Comparison of ENCODE assay signal across 29 mouse cellular contexts in genomic region chr5:121484801-121485200, GRCm38 (mm10). TPM values are rescaled to one million over a fixed set of nuclear protein-coding genes. Genes with fewer than 3 reads are reported as not detected.
"Had no signal": no experiment of that assay in that cellular context is flagged by ENCODE, and none has a peak within 500 bp of the region (broad histone marks: within the 10 kb centered on the region; RNA-seq: fewer than 3 reads in every experiment).

No protein-coding gene starts in this region.

- H3K4me3 ChIP-seq: gastrocnemius, adult 2 months; heart, embryonic 10.5 days; heart, embryonic 12.5 days; hindbrain, embryonic 10.5 days; hindbrain, embryonic 12.5 days; intestine, embryonic 15.5 days; layer of hippocampus, adult 2 months; left cerebral cortex, adult 2 months; limb, embryonic 10.5 days; limb, embryonic 12.5 days had no signal

- DNase-seq: forebrain, postnatal 0 days; gastrocnemius, adult 2 months; gastrocnemius, postnatal 10 days; gastrocnemius, postnatal 25 days; heart, adult 18-20 months; heart, postnatal 10 days; heart, postnatal 4 days; kidney, adult 18-20 months; kidney, adult 8-10 months; kidney, postnatal 10 days; kidney, postnatal 25 days; kidney, postnatal 4 days had no signal

- H3K27ac ChIP-seq: gastrocnemius, adult 2 months; heart, embryonic 10.5 days; hindbrain, embryonic 10.5 days; hindbrain, embryonic 12.5 days; hindbrain, embryonic 14.5 days; intestine, embryonic 15.5 days; layer of hippocampus, adult 2 months; left cerebral cortex, adult 2 months; limb, embryonic 10.5 days; limb, embryonic 12.5 days had no signal

- H3K36me3 ChIP-seq: heart, embryonic 10.5 days; heart, embryonic 12.5 days; hindbrain, embryonic 10.5 days; hindbrain, embryonic 12.5 days; intestine, embryonic 15.5 days; limb, embryonic 10.5 days; limb, embryonic 12.5 days had no signal

- H3K27me3 ChIP-seq: hindbrain, embryonic 12.5 days; intestine, embryonic 15.5 days; limb, embryonic 12.5 days had no signal

- H3K9me3 ChIP-seq: heart, embryonic 10.5 days; heart, embryonic 12.5 days; hindbrain, embryonic 10.5 days; hindbrain, embryonic 12.5 days; intestine, embryonic 15.5 days; limb, embryonic 10.5 days; limb, embryonic 12.5 days had no signal

- ATAC-seq: forebrain, postnatal 0 days; hindbrain, embryonic 16.5 days; inflammation-experienced regulatory T-cells, adult 6 months; intestine, embryonic 15.5 days; intestine, postnatal 0 days had no signal

- H3K4me1 ChIP-seq: heart, embryonic 10.5 days; heart, embryonic 12.5 days; hindbrain, embryonic 10.5 days; hindbrain, embryonic 12.5 days; intestine, embryonic 15.5 days; limb, embryonic 10.5 days; limb, embryonic 12.5 days had no signal

- H3K4me2 ChIP-seq: heart, embryonic 12.5 days; hindbrain, embryonic 12.5 days; hindbrain, embryonic 14.5 days; intestine, embryonic 15.5 days; limb, embryonic 12.5 days had no signal

- H3K9ac ChIP-seq: forebrain, postnatal 0 days; heart, embryonic 12.5 days; hindbrain, embryonic 12.5 days; hindbrain, embryonic 14.5 days; intestine, embryonic 15.5 days; limb, embryonic 12.5 days had no signal

RNA-seq across cellular contexts. Expression of gene Adam1b, which starts 18.4 kb away (rescaled TPM):
- total RNA-seq: forebrain, postnatal 0 days; gastrocnemius, adult 2 months; gastrocnemius, postnatal 10 days; gastrocnemius, postnatal 25 days; gastrocnemius, postnatal 4 days; heart, adult 18-20 months; heart, adult 8-10 months; heart, postnatal 10 days; heart, postnatal 25 days; heart, postnatal 4 days; layer of hippocampus, adult 2 months; left cerebral cortex, postnatal 14 days had no signal
- polyA plus RNA-seq: forebrain, postnatal 0 days; hindbrain, embryonic 12.5 days; hindbrain, embryonic 14.5 days; hindbrain, embryonic 16.5 days; limb, embryonic 10.5 days had no signal
